Mouse (Mus musculus) c-Kit-negative CD71-positive TER-119-positive erythroid progenitor cells, embryonic 14.5 days (primary cell): ENCODE results near the gene Ttc30a1.

Experiments used
- DNase-seq: peaks from one replicate; pipeline ENCODE4 v3.0.0-alpha.2; 2013; ENCODE audit warnings: low read depth, low spot score

Ttc30a1 gene

DNA sequence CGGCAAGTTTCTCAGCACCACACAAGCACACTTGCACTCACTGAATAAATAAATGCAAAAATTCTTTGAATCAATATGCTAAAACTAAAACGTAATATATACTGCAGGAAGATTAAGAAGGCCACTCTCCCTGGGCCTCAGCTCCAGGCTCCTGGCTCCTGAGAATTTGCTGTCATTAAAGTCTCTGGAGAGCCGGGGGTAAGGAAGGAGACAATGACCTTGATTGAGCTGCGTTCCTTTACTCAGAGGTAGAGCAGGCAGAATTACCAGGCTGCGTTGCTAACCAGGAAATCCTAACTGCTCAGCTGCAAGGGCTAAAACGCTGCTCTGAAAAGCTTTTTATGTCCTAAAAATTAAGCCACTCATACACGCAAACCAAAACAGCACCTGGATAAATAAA is 48.2 kb downstream of the Ttc30a1 start:
- DNase-seq, result no peak

DNA sequence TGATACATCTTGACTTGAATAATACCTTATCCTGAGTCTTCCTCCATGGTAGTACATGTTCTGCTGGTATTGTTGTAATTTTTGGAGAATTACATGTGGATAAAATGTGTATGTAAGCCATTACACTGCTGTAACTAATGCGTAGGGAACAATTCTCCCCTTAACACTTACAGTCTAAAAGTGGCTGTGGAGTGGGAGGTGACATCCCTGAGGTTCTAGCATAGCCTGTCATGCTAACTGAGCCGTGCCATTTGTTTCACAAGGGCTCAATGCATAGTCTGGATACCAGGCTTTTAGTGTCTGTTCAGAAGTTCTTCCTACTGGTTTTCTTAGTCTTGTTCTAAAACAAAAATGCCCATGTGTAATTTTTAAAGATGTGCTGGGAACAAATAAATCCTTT is 50.8 kb downstream of the Ttc30a1 start:
- DNase-seq, result no peak

DNA sequence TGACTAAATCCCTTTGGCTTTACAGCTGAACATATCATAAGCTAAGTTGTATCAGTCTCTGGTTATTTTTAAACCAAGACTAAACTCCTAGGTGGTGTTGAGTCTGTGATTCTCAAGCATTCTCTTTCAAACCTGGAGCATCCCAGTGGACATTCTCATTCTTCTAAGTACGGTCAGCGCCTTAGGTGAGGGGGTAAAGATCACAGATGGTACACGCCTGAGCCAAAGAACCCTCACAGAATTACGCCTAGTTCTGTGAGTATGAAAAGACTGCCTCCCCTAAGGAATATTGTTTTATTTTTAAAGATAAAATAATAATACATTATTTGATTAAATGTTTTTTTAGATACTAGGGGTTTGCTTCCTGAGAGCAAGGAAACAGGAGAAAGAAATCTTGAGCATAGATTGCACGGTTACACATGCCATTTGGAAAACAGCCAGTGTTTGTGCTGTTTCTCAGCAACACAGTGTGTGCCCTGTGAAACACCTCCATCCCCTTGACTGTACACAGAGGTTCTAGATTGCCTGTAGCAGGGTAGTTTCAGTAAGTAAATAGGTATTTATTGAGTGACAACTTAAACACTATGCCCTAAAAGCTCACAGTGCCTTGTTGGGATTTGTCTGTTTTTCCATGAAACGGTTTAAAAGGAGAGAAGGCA is 51.9 kb downstream of the Ttc30a1 start:
- DNase-seq, result no peak

DNA sequence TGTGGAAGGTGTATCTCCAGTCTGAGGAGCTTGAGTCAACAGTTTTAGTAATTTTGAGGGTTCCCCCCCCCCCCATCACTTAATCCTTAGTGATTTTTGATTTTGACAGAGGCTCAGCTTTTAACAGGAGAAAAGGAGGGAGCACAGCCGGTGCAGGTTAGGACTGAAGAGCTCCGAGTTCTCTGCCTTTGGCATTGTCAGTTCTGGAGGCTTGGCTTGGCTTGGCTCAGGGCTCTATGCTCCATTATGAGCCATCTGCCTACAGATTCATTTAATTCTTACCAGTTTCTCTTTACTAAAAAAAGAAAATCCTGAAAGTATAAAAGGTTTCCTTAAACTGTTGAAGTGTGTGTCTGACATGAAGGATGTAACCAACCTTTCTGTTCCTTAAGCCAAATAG is 52.6 kb downstream of the Ttc30a1 start:
- no peak for DNase-seq
